Mouse (Mus musculus) myocyte (in vitro differentiated cells): ENCODE data around the gene Nanos2. TPM values are rescaled to one million over a fixed set of nuclear protein-coding genes. Genes with fewer than 3 reads are reported as not detected.

Experiments used
- H3K27me3 ChIP-seq: one replicate; pipeline ENCODE4 v1.6.1; 2011; ENCODE audit not compliant: control insufficient read depth, insufficient read depth, insufficient read length
- H3K36me3 ChIP-seq: one replicate; pipeline ENCODE4 v1.6.1; 2011; ENCODE audit not compliant: control insufficient read depth, insufficient read depth
- H3K4me2 ChIP-seq: one replicate; pipeline ENCODE4 v1.6.1; 2011; ENCODE audit warnings: low read depth, control low read depth
- H3K4me3 ChIP-seq: one replicate; pipeline ENCODE4 v1.5.1; 2011; ENCODE audit warnings: mild to moderate bottlenecking, control low read depth, moderate library complexity
- H3K79me2 ChIP-seq: one replicate; pipeline ENCODE4 v1.6.1; 2011; ENCODE audit not compliant: control insufficient read depth, insufficient read depth
- H3ac ChIP-seq: one replicate; pipeline ENCODE4 v1.6.1; 2011; ENCODE audit not compliant: control insufficient read depth, insufficient read length
- CEBPB ChIP-seq: IDR thresholded peaks from 2 replicates; pipeline ENCODE4 v1.6.1; 2011; ENCODE audit warnings: mild to moderate bottlenecking, moderate library complexity; ENCODE audit not compliant: poor library complexity, insufficient read depth, severe bottlenecking
- E2F4 ChIP-seq: IDR thresholded peaks from one replicate; pipeline ENCODE4 v1.6.1; 2011; ENCODE audit warnings: mild to moderate bottlenecking, control low read depth, moderate library complexity; ENCODE audit not compliant: insufficient read depth
- MAX ChIP-seq: IDR thresholded peaks from one replicate; pipeline ENCODE4 v1.6.1; 2011; ENCODE audit warnings: low read depth, mild to moderate bottlenecking, control low read depth
- MYOD1 ChIP-seq, 3 experiments: IDR thresholded peaks; one replicate each; pipeline ENCODE4 v1.6.1; 2011; ENCODE audit warnings: control low read depth in 2 of 3, low read depth in 2 of 3, mild to moderate bottlenecking in 2 of 3, moderate library complexity in 1 of 3; ENCODE audit not compliant: insufficient read length in 2 of 3, control insufficient read depth in 1 of 3
- MYOG ChIP-seq, 3 experiments: IDR thresholded peaks; one replicate each; pipeline ENCODE4 v1.6.1; 2011; ENCODE audit warnings: control low read depth in 2 of 3, low read depth in 2 of 3, mild to moderate bottlenecking in 2 of 3; ENCODE audit not compliant: insufficient read length in 2 of 3, control insufficient read depth in 1 of 3, insufficient read depth in 1 of 3
- POLR2A ChIP-seq: IDR thresholded peaks from one replicate; pipeline ENCODE4 v1.6.1; 2011; ENCODE audit warnings: low read depth, mild to moderate bottlenecking, control low read depth, moderate library complexity; ENCODE audit not compliant: insufficient read length
- POLR2AphosphoS2 ChIP-seq: IDR thresholded peaks from one replicate; pipeline ENCODE4 v1.6.1; 2011; ENCODE audit warnings: low read depth, control low read depth; ENCODE audit not compliant: insufficient read length
- REST ChIP-seq: IDR thresholded peaks from one replicate; pipeline ENCODE4 v1.6.1; 2011; ENCODE audit warnings: mild to moderate bottlenecking, control low read depth, moderate library complexity; ENCODE audit not compliant: insufficient read depth, insufficient read length
- SRF ChIP-seq: IDR thresholded peaks from one replicate; pipeline ENCODE4 v1.6.1; 2011; ENCODE audit warnings: low read depth; ENCODE audit not compliant: control insufficient read depth, insufficient read length
- TCF12 ChIP-seq: IDR thresholded peaks from one replicate; pipeline ENCODE4 v1.6.1; 2011; ENCODE audit warnings: mild to moderate bottlenecking, control low read depth; ENCODE audit not compliant: poor library complexity, insufficient read depth, severe bottlenecking
- TCF3 ChIP-seq: IDR thresholded peaks from one replicate; pipeline ENCODE4 v1.6.1; 2011; ENCODE audit warnings: low read depth, control low read depth; ENCODE audit not compliant: insufficient read length
- USF1 ChIP-seq: IDR thresholded peaks from one replicate; pipeline ENCODE4 v1.6.1; 2011; ENCODE audit warnings: low read depth, mild to moderate bottlenecking, control low read depth, moderate library complexity
- polyA plus RNA-seq: library from polyadenylated mRNA; unstranded; fragments of >200 nt; fragmentation: generic; extraction: Trizol; gene quantifications from one replicate; pipeline ENCODE4 v1.2.1, GENCODE M21; 2012; ENCODE audit warnings: missing spikeins

Gene Nanos2
- polyA plus RNA-seq, 1 experiment, result not detected

DNA sequence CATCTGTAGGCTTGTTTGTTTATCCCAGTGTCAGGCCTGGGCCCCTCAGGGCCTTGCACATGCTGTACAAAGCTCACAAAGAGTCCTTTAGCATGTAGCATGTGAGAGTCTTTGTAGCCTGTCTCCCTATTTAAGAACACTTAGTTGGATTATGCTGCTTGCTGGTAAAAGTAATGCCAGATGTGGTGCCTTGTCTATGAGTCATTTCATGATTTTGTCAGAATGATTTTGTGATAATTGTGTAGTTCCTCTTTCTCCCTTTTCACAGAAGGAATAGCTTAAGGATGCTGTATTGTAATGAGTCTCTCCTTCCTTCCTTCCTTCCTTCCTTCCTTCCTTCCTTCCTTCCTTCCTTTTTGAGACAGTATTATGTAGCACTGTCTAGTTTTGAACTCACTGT lies 40.9 kb downstream of the Nanos2 start:
- H3ac ChIP-seq, result no peak overlapping the region
- no peak overlapping the region for H3K4me3 ChIP-seq
- peaks cover 12% of the 10 kb centered on the region for H3K36me3 ChIP-seq
- TF ChIP-seq CEBPB (no peak), POLR2A (no peak), E2F4 (no peak), USF1 (no peak), MYOG (IDR thresholded peaks at IDR 0.05; ENCODE audit: control insufficient read depth in 1 of 3, insufficient read depth in 1 of 3, insufficient read length in 2 of 3, low read depth in 2 of 3) (no peak), SRF (no peak), TCF3 (no peak), POLR2AphosphoS2 (no peak), MYOD1 (IDR thresholded peaks at IDR 0.05; ENCODE audit: control insufficient read depth in 1 of 3, insufficient read length in 2 of 3, low read depth in 2 of 3) (no peak), MAX (no peak)
- H3K27me3 ChIP-seq, result no peaks in the 10 kb centered on the region
- H3K4me2 ChIP-seq, result no peak overlapping the region
- H3K79me2 ChIP-seq, result peaks cover 20% of the 10 kb centered on the region

GRCm38 (mm10) chr7:19029084-19029653 lies 42.0 kb downstream of the Nanos2 start:
- H3K36me3 ChIP-seq, result peaks cover 12% of the 10 kb centered on the region
- no peaks in the 10 kb centered on the region for H3K27me3 ChIP-seq
- H3K4me3 ChIP-seq, result no peak overlapping the region
- peaks cover 20% of the 10 kb centered on the region for H3K79me2 ChIP-seq
- H3ac ChIP-seq, result no peak overlapping the region
- TF ChIP-seq REST (no peak), TCF3 (no peak), USF1 (no peak), SRF (no peak), TCF12 (no peak), CEBPB (no peak), POLR2AphosphoS2 (no peak), MYOG (IDR thresholded peaks at IDR 0.05; ENCODE audit: control insufficient read depth in 1 of 3, insufficient read depth in 1 of 3, insufficient read length in 2 of 3, low read depth in 2 of 3) (no peak), POLR2A (no peak), MYOD1 (IDR thresholded peaks at IDR 0.05; ENCODE audit: control insufficient read depth in 1 of 3, insufficient read length in 2 of 3, low read depth in 2 of 3) (no peak), E2F4 (no peak), MAX (no peak)
- no peak overlapping the region for H3K4me2 ChIP-seq

DNA sequence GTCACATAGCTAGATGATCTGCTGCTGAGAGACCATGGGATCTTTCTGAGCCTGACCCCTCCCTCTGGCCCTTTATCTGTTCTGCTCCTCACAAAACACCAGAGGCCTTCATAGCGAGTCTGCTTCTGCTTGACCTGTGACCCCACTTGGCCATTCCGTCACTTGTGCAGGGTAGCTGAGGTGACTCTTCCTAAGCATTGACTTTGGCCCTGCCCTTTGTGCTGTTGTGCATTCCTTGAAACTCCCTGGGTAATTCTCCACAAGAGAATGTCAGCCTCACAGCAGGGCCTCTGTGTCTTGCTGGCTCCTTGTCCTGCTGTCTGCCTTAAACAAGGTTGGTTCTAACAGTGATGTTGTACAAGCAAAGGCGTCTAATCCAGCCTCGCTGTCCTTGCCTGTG lies 44.4 kb downstream of the Nanos2 start:
- Histone ChIP-seq H3K27me3 (no peaks in the 10 kb centered on the region), H3K79me2 (peaks cover 3% of the 10 kb centered on the region), H3K36me3 (peaks cover 14% of the 10 kb centered on the region), H3ac (no peak overlapping the region), H3K4me3 (no peak overlapping the region), H3K4me2 (no peak overlapping the region)
- no peak for TF ChIP-seq CEBPB
- TF ChIP-seq POLR2A, result no peak
- no peak for TF ChIP-seq E2F4
- no peak for TF ChIP-seq REST
- no peak for TF ChIP-seq MAX

Other genes starting within 250 kb of the Nanos2 start
- not detected for gene Psg19, start 188.9 kb upstream of the Nanos2 start, polyA plus RNA-seq
- 0.01 TPM for gene Psg17, start 165.8 kb upstream of the Nanos2 start, polyA plus RNA-seq
- 0.24 TPM for gene Mill2, start 147.4 kb upstream of the Nanos2 start, polyA plus RNA-seq
- gene Pglyrp1, start 116.1 kb upstream of the Nanos2 start, polyA plus RNA-seq, result not detected
- gene Ccdc61, start 77.0 kb upstream of the Nanos2 start, polyA plus RNA-seq, result 7.7 TPM
- gene Nova2, start 61.5 kb upstream of the Nanos2 start, polyA plus RNA-seq, result 0.06 TPM
- gene Mypop, start 3.8 kb downstream of the Nanos2 start, polyA plus RNA-seq, result 10.4 TPM
- 27.6 TPM for gene Irf2bp1, start 16.6 kb downstream of the Nanos2 start, polyA plus RNA-seq
- gene Foxa3, start 36.1 kb downstream of the Nanos2 start, polyA plus RNA-seq, result 0.12 TPM
- 90.3 TPM for gene Sympk, start 37.0 kb downstream of the Nanos2 start, polyA plus RNA-seq
- gene Rsph6a, start 67.3 kb downstream of the Nanos2 start, polyA plus RNA-seq, result 0.04 TPM
- 83.7 TPM for gene Dmwd, start 88.8 kb downstream of the Nanos2 start, polyA plus RNA-seq
- gene Dmpk, start 96.4 kb downstream of the Nanos2 start, polyA plus RNA-seq, result 294 TPM
- 1.6 TPM for gene Six5, start 107.2 kb downstream of the Nanos2 start, polyA plus RNA-seq
- not detected for gene Gm4969, start 131.0 kb downstream of the Nanos2 start, polyA plus RNA-seq
- 6.2 TPM for gene Fbxo46, start 132.5 kb downstream of the Nanos2 start, polyA plus RNA-seq
- 7.7 TPM for gene Qpctl, start 161.9 kb downstream of the Nanos2 start, polyA plus RNA-seq
- 192 TPM for gene Snrpd2, start 162.3 kb downstream of the Nanos2 start, polyA plus RNA-seq
- 0.48 TPM for gene Gipr, start 178.7 kb downstream of the Nanos2 start, polyA plus RNA-seq
- gene Eml2, start 189.0 kb downstream of the Nanos2 start, polyA plus RNA-seq, result 47.7 TPM
- 0.10 TPM for gene Gpr4, start 225.1 kb downstream of the Nanos2 start, polyA plus RNA-seq
- 29.8 TPM for gene Opa3, start 240.9 kb downstream of the Nanos2 start, polyA plus RNA-seq